Mouse (Mus musculus) ovary, adult 18-20 months (tissue): Measurements from ENCODE around the gene Wdfy2.
A peak's percentile ranks its signal among the peaks of the same experiment; 100 is the strongest.
"Not testable (repeated sequence)": the region's sequence is repeated elsewhere in the genome, so short reads cannot be mapped to it uniquely, and the experiment has no call there.

Experiments used
- DNase-seq: peaks from one replicate; pipeline ENCODE4 v3.0.0; 2022; ENCODE audit warnings: low spot score, mixed read lengths

Wdfy2 gene

DNA sequence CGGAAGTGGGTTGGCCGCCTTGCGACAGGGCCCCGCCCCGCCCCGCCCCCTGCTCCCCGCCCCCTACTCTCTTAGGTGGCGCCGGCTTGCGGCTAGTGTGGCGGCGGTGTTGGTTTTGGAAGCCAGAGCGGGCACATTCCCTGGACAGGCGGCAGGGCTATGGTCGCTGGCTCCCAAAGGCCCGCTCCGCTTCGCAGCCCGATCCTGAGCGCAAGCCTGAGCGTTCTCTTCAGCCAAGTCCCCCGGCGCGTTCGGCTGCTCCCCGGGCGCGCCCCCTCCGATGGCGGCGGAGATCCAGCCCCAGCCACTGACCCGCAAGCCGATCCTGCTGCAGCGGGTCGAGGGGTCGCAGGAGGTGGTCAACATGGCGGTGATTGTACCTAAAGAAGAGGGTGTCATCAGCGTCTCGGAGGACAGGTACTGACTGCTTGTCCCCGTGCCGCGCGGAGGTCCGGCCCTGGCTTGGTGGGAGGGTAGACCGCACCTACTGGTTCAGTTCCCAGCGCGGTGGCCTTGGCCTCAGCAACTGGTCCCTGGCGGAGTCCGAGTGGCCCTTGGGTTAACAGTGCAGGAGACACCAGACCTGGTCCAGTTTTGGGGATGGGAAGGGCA lies at the start of gene Wdfy2:
TSS of gene Wdfy2 (plus strand) at position 38 of the 612 bp plus-strand sequence.
- DNase-seq = peak; percentile 53

- no peak for DNase-seq
Measured at GRCm38 (mm10) chr14:62789282-62789681, 48.2 kb upstream of the Wdfy2 start.

GRCm38 (mm10) chr14:62795719-62796118 lies 41.8 kb upstream of the Wdfy2 start:
- DNase-seq = no peak

DNA sequence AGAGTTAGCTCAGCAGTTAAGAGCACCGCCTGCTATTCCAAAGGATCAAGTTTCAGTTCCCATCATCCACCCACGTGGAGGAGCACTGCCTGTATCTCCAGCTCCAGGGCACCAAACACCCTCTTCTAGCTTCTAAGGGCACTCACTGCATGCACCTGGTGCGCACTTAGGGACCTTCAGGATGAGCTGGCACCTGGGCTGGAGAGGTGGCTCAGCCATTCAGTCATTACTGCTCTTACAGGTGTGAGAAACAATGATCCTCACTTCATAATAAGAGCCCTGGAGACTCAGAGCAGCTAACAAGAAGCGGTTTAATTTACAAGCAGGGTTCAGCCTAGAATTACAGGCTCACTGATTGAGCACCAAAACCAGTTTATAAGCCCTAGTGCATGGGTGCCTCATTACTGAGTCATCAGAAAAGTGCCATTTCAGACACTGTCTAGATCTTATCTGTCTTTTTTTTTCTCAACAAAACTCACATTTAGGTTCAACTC lies 38.8 kb upstream of the Wdfy2 start:
- no peak for DNase-seq

GRCm38 (mm10) chr14:62800791-62801190 lies 36.7 kb upstream of the Wdfy2 start:
- DNase-seq = no peak

- DNase-seq = no peak
Measured at GRCm38 (mm10) chr14:62803204-62803603, 34.3 kb upstream of the Wdfy2 start.

DNA sequence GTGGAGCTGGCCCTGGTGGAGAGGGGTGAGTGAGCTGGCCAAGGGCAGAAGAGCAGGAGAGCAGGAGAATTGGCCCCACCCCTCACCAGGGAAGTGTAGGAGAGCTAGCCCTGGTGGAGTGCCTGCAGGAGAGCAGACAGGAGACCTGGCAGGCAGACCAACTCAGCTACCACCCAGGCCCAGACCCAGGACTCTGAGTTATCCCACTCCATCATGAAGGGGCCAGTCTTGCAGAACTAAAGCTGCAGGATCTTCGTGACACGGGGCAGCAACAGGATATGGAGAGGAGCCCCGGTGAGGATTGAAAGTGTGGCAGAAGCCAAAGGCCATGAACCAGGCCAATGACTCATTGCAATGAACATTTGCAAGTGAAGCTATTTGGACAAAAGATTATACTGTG lies 30.6 kb upstream of the Wdfy2 start:
- DNase-seq = no peak

- no peak for DNase-seq
Measured at GRCm38 (mm10) chr14:62808661-62809523, 28.6 kb upstream of the Wdfy2 start.

DNA sequence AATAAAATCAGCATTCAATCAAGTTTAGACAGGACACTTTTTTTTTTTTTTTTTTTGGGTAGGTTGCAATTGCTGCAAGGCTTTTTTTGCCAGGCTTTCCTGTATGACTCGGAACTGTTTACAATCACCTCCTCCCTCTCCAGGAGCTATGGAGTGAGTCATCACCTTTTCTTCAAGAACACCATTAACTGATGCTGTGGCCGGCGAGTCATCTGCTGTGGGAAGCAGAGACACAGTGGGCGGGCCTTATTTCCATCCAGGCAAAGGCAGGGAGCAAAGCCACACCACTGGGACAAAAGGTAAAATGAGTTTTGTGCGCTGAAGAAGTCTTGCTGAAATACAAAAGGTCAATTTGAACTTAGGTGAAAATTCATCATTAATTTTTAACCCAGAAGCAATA lies 24.7 kb upstream of the Wdfy2 start:
- no peak for DNase-seq

DNA sequence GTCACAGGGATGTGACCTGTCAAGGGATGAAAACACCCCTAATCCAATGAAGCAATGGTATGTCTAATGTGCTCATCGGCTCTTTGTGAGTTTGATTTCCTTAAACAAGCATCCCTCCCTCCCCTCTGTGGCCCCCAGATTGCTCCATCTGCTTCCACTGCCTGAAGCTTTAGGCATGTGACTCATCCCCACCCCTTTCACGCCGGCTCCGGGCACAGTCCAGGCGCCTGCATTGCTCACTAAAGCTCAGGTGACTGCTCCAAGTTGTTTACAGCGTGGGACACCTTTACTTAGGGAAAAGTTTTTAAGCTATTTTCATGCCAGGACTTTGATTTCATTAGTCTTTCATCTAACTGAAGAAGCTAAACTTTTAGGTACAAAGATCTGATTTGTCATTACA lies 22.9 kb upstream of the Wdfy2 start:
- DNase-seq = no peak

DNA sequence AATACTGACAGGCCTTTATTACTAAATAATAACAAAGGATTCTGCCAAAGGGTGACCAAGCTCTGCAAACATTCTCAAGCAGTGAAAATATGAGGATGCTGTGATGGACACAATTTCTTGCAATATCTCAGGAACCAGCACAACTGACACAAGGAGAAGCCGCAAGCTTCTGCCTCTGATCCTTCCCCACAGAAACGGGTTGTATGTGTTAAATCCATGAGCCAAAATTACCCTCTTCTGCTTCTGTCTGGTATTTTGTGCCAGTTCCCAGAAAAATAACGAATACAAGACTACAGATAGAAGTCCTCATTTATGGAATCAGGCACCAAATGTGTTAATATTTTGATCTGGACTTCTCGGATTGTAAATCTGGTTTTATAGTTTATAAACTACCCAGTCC lies 20.7 kb upstream of the Wdfy2 start:
- DNase-seq = no peak

- no peak for DNase-seq
Measured at GRCm38 (mm10) chr14:62825575-62826332, 11.7 kb upstream of the Wdfy2 start.

GRCm38 (mm10) chr14:62829291-62829690 lies 8.2 kb upstream of the Wdfy2 start:
- no peak for DNase-seq

- DNase-seq = peak; percentile 37
Measured at GRCm38 (mm10) chr14:62831691-62832275, 5.7 kb upstream of the Wdfy2 start.

DNA sequence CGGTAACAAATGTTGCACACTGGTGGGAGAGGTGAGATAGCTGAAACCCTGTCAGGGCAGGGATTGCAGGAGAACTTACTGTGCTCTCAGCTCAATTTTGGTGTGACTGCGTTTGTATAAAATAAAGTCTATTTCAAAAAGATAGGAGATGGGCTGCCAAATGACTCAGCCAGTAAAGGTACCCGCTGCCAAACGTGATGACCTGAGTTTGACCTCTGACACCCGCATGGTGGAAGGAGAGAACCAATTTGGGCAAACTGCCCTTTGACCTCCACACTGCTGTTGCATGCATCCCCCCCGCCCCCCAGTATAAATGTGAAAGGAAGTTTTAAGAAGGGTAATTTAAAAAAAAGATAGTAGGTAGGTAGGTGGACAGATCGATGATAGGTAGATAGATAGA lies 4.4 kb upstream of the Wdfy2 start:
- DNase-seq = no peak

GRCm38 (mm10) chr14:62833541-62833940 lies 3.9 kb upstream of the Wdfy2 start:
- no peak for DNase-seq

GRCm38 (mm10) chr14:62835737-62836136 lies 1.7 kb upstream of the Wdfy2 start:
- not testable (repeated sequence) for DNase-seq

- DNase-seq = peak; percentile 99
Measured at GRCm38 (mm10) chr14:62836926-62837640, 395 bp upstream of the Wdfy2 start.

GRCm38 (mm10) chr14:62838336-62838735 lies 858 bp downstream of the Wdfy2 start:
- DNase-seq = no peak

GRCm38 (mm10) chr14:62841726-62842125 lies 4.2 kb downstream of the Wdfy2 start:
- DNase-seq = no peak

DNA sequence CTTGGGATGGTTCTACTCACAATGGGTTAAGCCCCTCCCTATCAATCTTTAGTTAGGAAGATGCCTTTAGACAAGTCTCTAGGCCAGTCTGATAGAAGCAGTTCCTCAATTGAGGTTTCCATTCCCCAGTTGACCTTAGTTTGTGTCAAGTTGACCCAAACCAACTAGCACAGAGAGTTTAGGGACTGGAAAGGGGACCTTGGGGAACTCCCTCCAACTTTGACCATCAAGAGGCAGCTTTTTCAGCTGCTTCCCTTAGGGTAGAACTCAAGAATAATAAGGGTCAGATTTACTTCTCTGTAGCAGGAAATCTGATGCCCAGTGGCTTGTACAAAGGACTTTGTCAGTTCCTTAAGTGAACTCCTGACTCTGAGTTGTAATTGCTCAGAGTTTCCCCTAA lies 5.0 kb downstream of the Wdfy2 start:
- no peak for DNase-seq

DNA sequence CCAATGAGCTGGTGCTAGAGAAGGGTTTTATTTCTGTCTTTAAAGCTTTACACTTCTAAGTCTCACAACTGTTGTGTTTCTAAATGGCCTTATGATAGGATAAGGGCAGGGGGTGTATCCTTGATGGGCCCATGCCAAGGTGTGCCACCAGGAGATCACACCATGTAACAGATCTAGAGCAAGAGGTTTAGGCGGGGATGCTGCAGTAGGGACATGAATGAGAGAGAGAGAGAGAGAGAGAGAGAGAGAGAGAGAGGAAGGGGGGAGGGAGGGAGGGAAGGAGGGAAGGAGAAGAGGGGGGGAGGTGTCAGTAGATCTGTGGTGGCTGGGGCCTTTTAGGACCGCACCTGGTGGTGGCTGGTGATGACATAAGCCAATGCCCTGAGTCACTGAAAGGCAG lies 5.5 kb downstream of the Wdfy2 start:
- DNase-seq = no peak
